Mouse (Mus musculus): ENCODE measurements around the gene Nipbl.
A peak's percentile ranks its signal among the peaks of the same experiment; 100 is the strongest.
"Not testable (repeated sequence)": the region's sequence is repeated elsewhere in the genome, so short reads cannot be mapped to it uniquely, and the experiment has no call there.

The Nipbl gene

DNA sequence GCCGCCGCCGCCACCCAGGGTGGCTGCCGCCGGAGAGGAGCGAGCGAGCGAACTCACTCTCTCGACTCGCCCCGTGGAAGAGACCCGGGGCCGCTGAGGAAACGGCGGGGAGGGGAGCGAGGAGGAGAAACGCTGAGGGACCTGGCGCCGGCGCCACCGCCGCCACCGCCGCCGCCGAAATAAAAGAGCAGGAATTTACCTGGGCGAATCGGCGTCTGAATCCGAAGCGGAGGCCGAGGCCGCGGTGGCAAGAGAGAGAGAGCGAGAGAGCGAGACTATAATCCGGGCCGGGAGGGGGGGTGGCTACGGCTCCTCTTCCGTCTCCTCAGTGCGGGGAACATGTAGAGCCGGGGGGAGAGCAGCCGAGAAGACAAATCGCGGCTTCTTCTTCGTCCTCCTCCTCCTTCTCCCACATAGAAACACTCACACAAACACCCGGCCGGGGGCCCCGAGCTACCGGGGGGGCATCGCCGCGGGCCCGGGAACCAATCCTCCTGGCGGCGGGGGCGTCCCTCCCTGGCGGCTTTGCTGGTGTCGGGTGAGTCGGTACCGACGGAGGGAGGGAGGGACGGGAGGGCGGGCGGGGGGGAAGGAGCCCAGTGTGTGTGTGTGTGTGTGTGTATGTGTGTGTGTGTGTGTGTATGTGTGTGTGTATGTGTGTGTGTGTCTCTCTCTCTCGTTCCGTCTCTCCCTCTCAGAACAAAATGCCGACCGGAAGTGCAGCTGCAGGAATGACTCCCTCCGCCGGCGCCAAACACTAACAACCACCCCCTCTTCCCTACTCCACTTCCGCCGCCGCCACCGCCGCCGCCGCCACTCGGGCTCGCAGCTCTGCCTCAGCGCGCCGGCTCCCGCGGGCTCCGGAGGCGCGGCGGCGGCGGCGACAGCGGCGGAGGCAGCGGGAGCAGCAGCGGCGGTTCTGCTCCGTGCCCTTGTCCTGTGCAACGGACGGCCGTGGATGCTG, at the start of gene Nipbl:
Nipbl (minus strand) TSS at position 538 of the 964 bp plus-strand sequence.
- DNase-seq (ENCODE audit: low spot score in 2 of 2) = peak; percentile 85 to 89

DNA sequence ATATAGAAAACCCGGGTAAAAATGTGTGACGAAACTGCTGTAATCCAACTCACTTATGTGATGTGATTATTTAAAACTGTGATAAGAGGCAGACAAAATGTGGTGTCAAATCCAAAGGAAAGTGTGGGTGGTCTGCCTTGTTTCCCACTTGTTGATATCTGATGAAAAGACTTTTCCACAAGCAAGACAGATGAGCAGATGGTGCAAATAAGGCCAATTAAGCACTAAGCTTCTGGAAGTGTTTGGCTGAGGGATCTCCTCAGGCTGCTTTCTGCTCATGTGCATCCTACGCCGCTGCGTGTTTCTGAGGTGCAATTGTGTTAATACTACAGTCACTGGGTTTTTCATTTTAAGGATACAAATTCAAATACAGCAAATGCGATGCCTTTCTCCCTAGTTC, 41.0 kb upstream of the Nipbl start:
- no peak for DNase-seq (ENCODE audit: low spot score in 2 of 2)

DNA sequence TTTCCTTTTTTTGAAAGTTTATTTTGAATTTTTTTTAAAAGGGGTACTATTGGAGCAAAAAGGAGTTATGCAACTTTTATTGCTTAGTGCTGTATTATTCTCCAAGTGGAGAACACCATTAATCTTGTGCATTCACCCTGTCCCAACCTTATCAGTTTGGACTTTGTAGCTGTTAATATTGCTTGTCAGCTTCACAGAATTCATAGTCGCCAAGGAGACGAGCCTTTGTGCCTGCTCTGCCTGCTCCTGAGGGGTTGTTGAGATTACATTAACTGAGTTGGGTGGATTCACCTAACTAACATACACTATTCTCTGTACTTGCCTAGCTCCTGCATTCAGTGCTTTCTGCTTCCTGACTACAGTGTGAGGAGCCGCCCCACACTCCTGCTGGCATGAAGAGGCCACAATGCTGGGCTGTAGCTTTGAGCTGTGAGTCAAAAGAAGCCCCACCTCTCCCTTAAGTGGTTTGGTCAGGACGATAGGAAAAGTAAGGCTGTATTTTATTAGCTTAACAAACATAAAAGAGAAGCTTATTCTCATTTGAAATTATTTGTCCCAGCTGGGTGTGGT, 24.8 kb upstream of the Nipbl start:
- DNase-seq (ENCODE audit: low spot score in 2 of 2) = no peak

DNA sequence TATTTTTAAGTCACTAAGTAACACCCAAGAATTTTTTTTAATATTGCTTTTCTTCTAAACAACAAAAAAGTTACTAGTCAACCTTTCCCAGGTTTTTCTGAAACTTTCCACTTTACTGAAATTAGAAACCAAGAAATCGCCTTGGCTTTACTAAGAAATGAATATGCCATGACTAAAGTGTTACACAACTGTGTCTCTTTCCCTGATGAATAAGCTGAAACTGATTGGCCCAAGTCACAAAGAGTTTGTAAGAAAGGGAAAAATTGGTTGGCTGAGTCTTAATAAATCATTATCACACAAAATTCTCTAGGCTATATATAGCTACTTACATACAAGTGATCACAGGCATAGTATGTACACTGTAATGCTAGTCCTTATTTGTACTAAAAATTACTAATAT, 19.3 kb upstream of the Nipbl start:
- DNase-seq (ENCODE audit: low spot score in 2 of 2) = no peak

DNA sequence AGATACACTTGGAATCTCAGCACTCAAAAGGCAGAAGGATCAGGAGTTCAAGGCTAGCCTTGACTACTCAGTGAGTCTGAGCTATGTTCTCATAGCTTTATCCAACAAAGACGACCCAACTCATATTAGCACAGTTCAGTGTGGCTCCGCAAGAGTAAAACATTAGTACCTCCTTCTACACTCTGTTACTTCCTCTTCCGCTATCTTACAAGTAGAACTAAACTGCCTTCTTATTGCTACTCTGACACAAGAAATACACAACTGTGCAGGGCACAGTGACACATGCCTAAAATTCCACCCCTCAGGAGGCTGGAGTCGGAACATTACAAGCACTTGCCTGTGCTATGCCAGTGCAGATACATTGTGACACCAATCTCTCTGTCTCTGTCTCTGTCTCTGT, 18.5 kb upstream of the Nipbl start:
- DNase-seq (ENCODE audit: low spot score in 2 of 2) = no peak

DNA sequence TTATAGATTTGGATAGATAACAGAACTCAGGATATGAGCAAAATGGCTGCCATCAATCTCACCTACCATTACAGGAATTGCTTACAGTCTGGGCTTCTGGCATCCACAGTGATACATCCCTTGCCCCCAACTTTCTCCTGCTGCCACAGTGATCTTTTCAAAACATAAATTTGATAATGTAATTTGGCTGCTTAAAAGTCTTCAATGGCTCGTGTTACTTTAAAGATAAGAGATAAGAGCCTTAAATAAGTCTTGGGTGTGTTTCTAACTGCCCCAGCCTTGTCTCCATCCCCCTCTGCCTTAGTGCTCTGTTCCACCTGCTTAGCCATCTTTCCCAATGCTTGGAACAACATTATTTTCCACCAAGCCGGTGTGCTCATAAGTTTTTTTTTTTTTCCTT, 16.6 kb upstream of the Nipbl start:
- DNase-seq (ENCODE audit: low spot score in 2 of 2) = no peak

DNA sequence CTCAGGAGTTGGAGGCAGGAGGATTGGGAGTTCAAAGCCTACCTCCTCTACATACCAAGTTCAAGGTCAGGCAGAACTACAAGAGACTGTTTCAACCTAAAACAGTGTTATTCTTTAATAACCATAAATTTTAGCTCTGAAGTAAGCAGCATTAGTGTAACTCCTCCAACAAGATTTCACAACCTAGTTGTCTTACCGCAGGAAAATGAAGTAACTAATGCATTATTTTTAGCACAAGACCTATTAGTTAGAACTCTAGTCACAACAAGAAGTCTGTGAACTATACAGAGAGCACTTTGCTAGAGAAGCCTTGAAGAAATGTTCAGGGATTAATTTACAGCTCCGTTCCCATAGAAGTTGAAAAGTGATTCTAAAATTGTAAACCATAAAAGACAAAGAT, 15.7 kb upstream of the Nipbl start:
- no peak for DNase-seq (ENCODE audit: low spot score in 2 of 2)

DNA sequence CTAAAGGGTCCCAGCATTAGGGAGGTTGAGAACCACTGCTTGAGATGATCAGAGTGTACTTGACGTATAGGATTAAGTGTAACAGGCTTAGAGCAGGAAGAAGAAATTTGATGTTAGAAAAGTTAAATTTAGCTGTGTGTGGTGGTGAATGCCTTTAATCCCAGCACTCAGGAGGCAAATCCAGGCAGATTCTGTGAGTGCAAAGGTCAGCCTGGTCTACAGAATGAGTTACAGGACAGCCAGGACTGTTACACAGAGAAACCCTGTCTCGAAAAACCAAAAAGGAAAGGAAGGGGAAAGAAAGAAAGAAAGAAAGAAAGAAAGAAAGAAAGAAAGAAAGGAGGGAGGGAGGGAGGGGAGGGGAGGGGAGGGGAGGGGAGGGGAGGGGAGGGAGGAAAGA, 12.0 kb upstream of the Nipbl start:
- not testable (repeated sequence) for DNase-seq (ENCODE audit: low spot score in 2 of 2)

DNA sequence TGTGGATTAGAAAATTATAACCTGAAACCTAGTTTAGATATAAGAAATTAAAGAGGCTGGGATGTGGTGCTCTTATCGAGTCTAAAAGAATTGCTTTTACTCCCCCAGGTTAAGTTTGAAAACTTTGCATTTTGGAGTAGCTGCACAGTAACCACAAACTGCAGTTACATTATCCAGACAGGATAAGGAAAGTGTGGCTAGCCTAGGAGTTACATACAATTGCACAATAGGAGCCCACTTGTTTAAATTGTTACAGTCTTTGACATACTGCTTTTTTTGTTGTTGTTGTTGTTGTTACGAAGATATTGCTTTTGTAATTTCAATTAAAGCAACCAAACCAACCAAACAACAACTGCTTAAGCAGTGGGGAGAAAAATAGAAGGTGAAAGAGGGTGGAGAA, 11.2 kb upstream of the Nipbl start:
- no peak for DNase-seq (ENCODE audit: low spot score in 2 of 2)

DNA sequence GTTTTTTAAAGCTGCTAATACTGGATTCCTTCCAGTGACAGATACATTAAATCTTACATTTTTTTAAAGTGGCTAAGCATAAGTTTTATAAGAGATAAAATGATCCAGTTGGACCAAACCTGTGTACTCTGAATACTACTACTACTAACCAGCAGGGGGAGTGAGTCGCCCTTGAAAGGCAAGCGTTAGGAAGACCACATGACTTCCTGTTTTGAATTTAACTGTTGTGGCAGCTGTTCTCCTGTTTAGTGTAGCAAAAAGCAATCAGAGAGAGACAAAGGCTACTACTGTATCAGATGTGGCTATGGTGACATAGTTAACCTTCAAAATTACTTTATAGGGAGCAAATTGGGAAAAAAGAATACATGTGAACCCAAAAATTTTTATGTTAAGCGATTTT, 6.8 kb upstream of the Nipbl start:
- no peak for DNase-seq (ENCODE audit: low spot score in 2 of 2)

DNA sequence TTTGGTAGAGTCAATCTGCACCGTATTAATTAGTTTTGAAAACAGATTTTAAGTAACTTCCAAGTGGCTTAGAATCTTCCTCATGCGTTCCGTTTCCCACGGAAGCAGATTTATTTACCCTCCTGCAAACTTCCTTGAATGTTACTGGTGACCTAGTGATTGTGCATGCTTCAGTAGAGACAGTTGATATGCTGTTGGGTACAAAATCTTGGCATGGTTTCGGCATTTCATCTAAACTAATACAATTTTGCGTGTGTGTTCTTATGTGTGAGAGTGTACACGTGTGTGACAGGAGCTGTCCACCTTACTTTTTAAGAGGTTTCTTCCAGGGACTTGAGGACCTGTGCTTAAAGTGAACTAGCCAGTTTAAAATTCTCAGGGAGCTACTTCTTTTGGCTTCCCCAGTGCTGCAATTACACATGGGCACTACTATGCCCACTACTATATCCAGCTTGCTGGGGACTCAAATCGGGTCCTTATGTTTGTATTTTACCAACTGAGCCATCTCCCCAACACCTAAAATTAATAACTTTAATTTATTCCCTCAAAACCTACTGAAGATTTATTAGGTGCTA, 3.0 kb upstream of the Nipbl start:
- DNase-seq (ENCODE audit: low spot score in 2 of 2) = no peak

DNA sequence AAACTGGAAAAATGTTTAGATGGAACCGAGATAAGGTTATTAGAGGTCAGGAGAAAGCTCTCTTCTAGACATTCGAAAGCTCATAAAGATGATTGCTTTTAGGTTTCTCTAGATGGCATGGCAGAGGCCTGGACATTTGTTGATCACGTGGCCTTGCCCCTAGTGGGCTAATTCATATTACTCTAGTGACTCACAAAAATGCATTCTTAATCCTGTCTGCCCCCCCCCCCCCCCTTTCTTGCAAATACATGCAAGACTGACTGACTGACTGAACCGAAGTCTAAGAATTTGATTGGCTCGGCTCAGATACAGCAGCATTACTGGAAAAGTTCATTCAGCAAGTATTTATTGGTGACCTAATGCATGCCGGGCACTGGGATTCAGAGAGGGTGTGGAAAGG, 2.2 kb upstream of the Nipbl start:
- no peak for DNase-seq (ENCODE audit: low spot score in 2 of 2)

DNA sequence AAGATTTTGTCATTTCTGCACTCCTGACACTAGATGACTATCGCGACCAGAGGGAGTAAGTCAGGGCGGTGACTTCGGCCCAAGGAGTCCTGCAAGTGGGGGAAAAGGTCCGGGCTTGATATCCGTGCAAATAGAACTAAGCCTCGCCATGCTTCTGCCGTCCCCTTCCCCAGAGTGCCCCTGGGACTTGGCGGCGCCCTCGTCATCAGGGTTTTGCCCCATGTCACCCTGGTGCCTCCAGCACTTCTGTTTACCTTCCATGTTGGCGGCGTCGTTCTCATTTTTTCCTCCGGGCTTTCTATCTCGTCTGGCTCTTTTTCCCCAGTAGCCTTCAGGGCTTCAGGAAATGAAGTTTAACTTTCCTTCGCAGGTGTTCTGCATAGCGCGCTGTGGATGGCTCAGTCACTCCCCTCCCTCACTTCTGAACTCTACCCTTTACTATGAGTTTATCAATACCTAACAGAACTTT, 1.7 kb upstream of the Nipbl start:
- no peak for DNase-seq (ENCODE audit: low spot score in 2 of 2)

DNA sequence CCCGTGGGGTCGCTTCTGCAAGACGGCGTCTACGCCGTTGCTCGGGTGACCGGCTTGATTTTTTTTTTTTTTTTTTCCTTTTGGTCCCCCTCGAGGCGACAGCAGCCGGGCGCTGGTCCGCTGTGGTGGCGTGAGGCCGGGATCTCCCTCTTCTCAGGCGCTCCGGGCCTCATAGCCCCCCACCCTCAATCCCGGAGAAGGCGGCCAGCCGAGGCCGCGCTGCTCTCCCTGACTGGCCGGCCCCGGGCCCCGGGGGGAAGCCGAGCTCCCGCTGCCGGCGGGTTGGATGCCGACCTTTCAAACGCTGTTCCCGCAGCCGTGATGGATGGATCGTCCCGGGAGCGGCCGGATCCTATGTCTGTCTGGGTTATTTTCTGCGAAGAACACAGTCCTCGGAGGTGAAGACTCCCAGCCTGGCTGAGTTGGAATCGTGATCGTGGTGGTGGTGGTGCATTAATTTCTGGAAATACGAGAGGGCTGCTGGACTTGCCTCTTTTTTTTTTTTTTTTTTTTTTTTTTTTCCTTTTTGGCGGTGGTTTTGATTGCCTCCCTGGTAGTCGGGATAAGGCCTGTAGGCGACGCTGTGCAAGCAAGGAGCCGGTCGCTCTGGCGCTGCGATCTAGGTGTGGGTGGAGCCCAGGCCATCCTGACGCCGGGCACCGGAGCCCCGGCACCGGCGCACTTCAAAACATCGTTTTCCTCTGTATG, 781 bp upstream of the Nipbl start:
- DNase-seq (ENCODE audit: low spot score in 2 of 2) = peak; percentile 63 to 78

DNA sequence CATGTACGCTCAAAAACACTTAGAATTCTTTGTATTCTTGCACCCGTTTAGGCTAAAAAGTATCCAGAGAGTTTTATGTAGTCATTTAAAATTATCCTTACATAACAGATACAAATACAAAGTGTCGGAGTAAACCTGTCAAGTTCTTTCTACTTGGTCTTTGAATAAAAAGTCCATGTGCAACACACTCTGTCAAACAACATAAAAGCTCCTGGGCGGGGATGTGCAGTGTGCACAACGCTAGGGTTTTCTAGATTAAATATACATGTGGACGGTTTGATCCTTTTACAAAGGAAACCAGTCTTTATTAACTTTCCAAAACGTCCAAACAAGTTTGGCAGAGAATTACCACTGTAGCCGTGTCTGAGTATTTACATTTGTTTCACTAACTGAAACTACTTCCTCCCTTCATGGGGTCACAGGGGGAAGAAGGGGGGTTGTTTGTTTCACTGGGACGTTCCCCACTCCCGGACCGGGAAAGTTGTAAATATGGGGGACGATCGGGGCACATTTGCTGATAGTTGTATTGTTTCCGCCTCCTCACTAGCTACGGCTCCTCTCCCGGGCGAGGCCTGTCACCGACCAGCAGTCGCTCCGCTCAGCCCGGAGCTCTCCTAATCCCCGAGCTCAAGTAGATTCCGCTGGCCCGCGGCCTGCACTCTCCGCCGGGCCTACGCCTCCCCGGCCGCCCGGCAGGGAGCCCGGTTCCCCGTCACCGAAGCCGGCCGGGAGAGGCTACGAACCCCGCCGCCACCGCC, 916 bp downstream of the Nipbl start:
- peak; percentile 49 to 60 for DNase-seq (ENCODE audit: low spot score in 2 of 2)

DNA sequence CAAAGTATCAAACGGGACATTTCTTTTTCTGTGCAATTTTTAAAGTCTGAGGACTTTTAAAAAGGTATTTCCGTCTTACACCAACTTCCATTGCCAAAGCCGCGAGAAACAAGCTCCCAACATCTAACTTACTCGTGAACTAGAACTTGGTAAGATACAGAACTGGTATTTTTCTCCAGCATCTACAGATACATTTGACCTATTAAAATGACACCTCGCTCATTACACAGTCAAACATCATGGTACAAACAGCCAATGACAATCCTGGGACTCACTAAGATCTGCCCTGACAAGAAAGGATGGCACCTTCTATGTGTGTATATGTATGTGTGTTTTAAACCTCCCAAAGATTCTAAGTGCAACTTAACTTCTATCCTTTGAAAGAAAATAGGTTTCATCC, 1.5 kb downstream of the Nipbl start:
- DNase-seq (ENCODE audit: low spot score in 2 of 2) = no peak

DNA sequence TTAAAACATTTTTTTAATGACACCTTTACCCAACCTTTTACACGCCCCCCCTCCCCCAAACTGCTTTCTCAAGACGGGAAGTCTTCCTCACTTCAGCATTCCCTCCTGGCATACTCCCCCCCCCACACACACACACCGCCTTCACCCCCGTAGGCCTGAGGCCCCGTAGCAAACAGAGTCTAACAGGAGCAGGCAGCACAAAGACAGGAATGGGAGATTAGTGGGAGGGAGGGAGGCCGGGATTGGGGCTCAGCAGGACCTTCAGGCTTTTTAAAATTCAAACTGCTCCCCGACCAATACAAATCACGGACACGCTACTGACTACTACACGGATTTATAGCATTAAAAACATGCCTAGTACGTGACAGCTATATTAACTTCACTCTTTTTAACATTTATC, 2.1 kb downstream of the Nipbl start:
- no peak for DNase-seq (ENCODE audit: low spot score in 2 of 2)

DNA sequence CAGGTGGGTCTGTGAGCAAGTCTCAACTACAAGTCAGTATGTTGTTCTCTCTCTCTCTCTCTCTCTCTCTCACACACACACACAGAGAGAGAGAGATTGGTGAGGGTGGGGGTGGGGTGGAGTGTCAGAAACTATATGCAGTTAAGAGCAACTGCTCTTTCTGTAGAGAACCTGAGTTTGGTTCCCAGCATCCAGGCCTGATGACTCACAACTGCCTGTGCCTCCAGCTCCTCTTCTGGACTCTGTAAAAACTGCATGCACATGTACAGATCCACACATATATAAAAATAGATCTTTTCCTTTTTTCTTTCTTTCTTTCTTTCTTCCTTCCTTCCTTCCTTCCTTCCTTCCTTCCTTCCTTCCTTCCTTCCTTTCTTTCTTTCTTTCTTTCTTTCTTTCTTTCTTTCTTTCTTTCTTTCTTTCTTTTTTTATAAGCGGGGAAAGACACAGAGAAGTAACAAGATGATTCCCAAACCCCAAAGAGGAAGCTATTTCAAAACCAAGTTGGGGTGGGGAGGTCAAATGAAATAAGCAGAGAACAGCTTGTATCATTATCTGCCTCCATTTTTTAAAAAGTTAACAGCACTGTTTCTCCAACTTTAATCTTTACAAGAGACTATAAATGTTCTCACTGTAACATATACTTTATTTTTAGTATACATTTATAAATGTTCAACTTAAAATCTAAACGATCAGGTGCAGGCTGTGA, 10.9 kb downstream of the Nipbl start:
- no peak for DNase-seq (ENCODE audit: low spot score in 2 of 2)

DNA sequence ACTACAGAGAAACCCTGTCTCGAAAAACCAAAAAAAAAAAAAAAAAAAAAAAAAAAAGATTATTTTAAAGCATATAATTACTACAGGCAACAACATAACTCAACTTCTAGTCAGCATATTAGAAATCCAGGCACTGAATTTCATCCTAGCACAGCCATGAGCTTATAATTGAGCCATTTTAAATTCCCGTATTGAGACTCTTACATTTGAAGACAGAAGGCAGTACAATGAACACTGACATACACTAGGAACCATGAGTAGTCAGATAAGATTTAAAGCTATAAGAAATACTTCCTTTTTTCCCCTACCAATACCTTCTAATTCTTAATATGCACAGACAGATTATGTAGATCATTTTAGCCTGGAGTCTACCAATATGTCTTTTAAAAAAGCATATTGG, 11.7 kb downstream of the Nipbl start:
- DNase-seq (ENCODE audit: low spot score in 2 of 2) = no peak

DNA sequence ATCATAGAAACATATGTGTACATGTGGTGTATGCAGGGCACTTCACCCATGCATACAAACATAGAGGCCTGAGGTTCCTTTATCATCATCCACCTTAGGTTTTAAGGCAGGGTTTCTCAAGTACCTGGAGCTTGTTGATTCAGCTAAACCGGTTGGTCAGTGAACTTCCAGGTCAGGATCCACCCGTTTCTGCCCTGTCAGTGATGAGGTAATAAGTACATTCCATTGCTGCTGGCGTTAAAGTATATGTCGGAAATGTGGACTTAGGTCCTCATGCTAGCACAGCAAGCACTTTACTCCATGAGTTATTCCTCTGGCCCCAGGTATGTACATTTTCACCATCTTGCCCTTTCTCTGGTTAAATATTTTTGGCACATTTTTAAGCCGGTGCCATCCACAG, 14.8 kb downstream of the Nipbl start:
- DNase-seq (ENCODE audit: low spot score in 2 of 2) = no peak

DNA sequence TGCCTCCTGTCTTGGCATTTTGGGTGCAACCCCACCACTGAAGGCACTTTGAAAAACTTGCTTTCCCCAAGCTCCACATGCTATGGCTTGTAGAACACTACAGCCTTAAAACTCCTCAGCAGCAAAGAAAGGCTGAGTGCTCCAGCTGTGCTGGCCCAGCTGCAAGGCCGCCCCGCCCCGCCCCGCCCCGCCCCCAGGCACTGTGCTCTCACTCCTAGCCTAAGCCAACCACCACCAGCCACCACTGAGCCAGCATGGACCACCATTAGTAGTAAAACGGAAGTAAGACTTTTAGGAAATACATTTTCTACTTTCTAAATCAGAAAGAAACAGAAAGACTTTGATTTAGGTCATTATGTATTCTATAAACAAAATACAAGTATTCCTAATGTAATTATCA, 23.4 kb downstream of the Nipbl start:
- no peak for DNase-seq (ENCODE audit: low spot score in 2 of 2)
